Mouse (Mus musculus) hindbrain, embryonic 11.5 days (tissue): Measurements from ENCODE around the gene Dscam. TPM values are rescaled to one million over a fixed set of nuclear protein-coding genes. Genes with fewer than 3 reads are reported as not detected.

Experiments
- ATAC-seq: fragments of 200-750 bp; cut with Nextera tagmentation; 2 replicates; pipeline ENCODE4 v1.8.0; 2017; ENCODE audit warnings: mild to moderate bottlenecking, moderate TSS enrichment, moderate library complexity; ENCODE audit not compliant: low FRiP score
- DNase-seq: peaks from one replicate; pipeline ENCODE4 v3.0.0-alpha.2; 2015; ENCODE audit warnings: low spot score
- H3K27ac ChIP-seq: fragments of 300-500 bp; sonication (generic); 2 replicates; pipeline ENCODE4 v1.5.1; 2014; ENCODE audit warnings: mild to moderate bottlenecking, low read depth, low read length
- H3K27me3 ChIP-seq: fragments of 300-500 bp; sonication (generic); 2 replicates; pipeline ENCODE4 v1.6.1; 2014; ENCODE audit warnings: mild to moderate bottlenecking, low read length, moderate library complexity, mixed read lengths; ENCODE audit not compliant: control insufficient read depth, insufficient read depth
- H3K36me3 ChIP-seq: fragments of 300-500 bp; sonication (generic); 2 replicates; pipeline ENCODE4 v1.6.1; 2014; ENCODE audit warnings: mild to moderate bottlenecking, low read length, moderate library complexity, mixed read lengths; ENCODE audit not compliant: control insufficient read depth, insufficient read depth
- H3K4me1 ChIP-seq: fragments of 300-500 bp; sonication (generic); replicated peaks from 2 replicates; pipeline ENCODE4 v1.6.1; 2014; ENCODE audit warnings: low read length, mixed read lengths; ENCODE audit not compliant: control insufficient read depth, insufficient read depth
- H3K4me2 ChIP-seq: fragments of 300-500 bp; sonication (generic); replicated peaks from 2 replicates; pipeline ENCODE4 v1.6.1; 2014; ENCODE audit warnings: mild to moderate bottlenecking, low read depth, low read length
- H3K4me3 ChIP-seq: fragments of 300-500 bp; sonication (generic); 2 replicates; pipeline ENCODE4 v1.5.1; 2014; ENCODE audit warnings: low read depth, low read length
- H3K9ac ChIP-seq: fragments of 300-500 bp; sonication (generic); 2 replicates; pipeline ENCODE4 v1.6.1; 2014; ENCODE audit warnings: low read depth, low read length
- H3K9me3 ChIP-seq: fragments of 300-500 bp; sonication (generic); 2 replicates; pipeline ENCODE4 v1.6.1; 2016; ENCODE audit warnings: low read length; ENCODE audit not compliant: control insufficient read depth
- WGBS: fragments of 180-500 bp; shearing (Covaris S2); extraction: QIAGEN DNeasy Blood & Tissue Kit; methylation state at CpG from one replicate; pipeline ENCODE4 v1.1.7; 2014; 5-methylcytosine and 5-hydroxymethylcytosine counted together
- polyA plus RNA-seq: library from polyadenylated mRNA; unstranded; fragments of >200 nt; fragmentation: Nextera tagmentation; extraction: Ambion mirVana; gene quantifications from 2 replicates; pipeline ENCODE4 v1.2.1, GENCODE M21; 2014

Gene Dscam
- polyA plus RNA-seq, 1 experiment from 2014 or later, result 2.0 TPM

DNA sequence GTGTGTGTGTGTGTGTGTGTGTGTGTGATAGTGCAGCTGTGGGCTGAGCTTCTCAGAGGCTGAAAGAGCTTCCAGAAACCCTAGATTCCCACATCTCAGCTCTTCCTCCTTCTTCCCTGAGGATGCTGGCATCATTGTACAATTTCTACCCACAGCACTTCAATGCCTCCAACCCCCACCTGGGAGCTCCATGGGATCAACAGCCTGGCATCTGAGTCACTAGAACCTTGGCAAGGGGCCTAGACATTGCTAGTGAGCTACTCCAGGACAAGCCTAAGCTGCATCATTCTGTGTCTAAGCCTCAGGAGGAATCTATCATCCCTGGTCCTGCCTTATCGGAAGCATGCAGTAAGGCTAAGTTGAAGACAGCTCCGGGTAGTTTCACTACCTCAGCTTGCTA, 73.8 kb downstream of the Dscam start:
- Histone ChIP-seq H3K4me1 (no peaks in the 10 kb centered on the region), H3K36me3 (no peaks in the 10 kb centered on the region), H3K9ac (no peak overlapping the region), H3K27me3 (no peaks in the 10 kb centered on the region), H3K9me3 (no peaks in the 10 kb centered on the region), H3K27ac (no peak overlapping the region), H3K4me2 (no peak overlapping the region), H3K4me3 (no peak overlapping the region)
- DNase-seq, result no peak
- ATAC-seq, result no peak
- 96% methylated on average over 2 of the region's 2 CpGs for WGBS

DNA sequence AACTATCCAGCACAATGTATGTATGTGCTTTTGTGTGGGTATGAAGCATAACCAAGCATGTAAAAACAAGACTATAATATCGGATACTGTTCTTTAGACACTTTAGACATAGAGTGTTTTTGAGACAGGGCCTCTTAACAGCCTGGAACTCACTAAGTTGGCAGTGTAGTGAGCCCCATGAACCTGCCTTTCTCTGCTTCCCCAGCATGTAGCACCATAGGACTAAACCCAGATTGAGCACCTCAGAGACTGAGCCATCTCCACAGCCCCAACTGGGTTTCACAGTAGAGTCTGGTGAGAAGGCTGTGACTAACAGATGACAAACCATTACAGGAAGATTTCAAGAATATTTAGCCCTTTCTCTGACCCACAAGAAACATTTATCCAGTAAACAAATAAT, 75.1 kb downstream of the Dscam start:
- H3K9me3 ChIP-seq, result no peaks in the 10 kb centered on the region
- ATAC-seq, result no peak
- H3K9ac ChIP-seq, result no peak overlapping the region
- H3K36me3 ChIP-seq, result no peaks in the 10 kb centered on the region
- no peak for DNase-seq
- H3K27ac ChIP-seq, result no peak overlapping the region
- H3K4me3 ChIP-seq, result no peak overlapping the region
- no peaks in the 10 kb centered on the region for H3K27me3 ChIP-seq
- H3K4me2 ChIP-seq, result no peak overlapping the region
- no peaks in the 10 kb centered on the region for H3K4me1 ChIP-seq
- WGBS, result 93% methylated on average over 1 of the region's 1 CpGs

DNA sequence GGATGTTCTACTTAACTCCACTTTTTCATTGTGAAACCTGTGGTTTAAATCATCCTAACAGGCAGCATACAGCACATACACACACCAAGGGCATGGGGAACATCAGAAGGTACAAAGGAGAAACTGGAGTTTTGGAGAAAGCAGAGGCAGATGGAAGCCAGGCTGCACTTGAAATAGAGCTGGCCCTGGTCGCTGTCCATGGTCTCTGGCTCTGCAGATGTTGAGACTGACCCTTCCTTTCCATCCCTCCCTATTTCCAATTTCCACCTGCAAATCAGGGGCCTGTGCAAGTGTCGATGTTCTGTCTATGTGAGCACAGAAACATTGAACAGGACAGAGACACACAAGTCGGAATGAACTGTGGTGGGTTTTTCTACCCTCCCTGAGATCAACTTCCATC, 81.2 kb downstream of the Dscam start:
- Histone ChIP-seq H3K4me3 (no peak overlapping the region), H3K4me2 (no peak overlapping the region), H3K36me3 (no peaks in the 10 kb centered on the region), H3K27ac (no peak overlapping the region), H3K4me1 (no peaks in the 10 kb centered on the region), H3K27me3 (no peaks in the 10 kb centered on the region), H3K9me3 (no peaks in the 10 kb centered on the region), H3K9ac (no peak overlapping the region)
- DNase-seq (peak; percentile 11), ATAC-seq (no peak)
- 55% methylated on average over 3 of the region's 3 CpGs for whole genome bisulfite sequencing

DNA sequence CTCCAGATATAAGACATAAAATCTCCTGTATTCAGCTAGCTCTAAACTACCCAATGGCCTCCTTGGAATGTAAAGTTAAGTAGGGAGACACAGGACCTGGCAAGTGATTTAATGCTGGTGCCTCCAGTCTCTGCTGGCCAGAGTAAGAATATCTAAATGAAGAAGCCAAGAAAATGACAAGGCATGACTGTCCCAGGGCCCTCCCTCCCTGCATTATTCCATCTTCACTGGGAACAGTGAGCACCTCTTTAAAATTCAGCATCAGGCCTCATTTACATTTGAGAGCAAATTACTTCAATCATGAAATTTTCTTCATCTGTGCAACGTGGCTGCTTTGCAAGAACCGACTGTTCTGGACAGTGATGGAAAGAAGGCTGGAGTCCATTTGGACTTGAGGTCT, 86.9 kb downstream of the Dscam start:
- Histone ChIP-seq H3K27ac (no peak overlapping the region), H3K9me3 (no peaks in the 10 kb centered on the region), H3K36me3 (no peaks in the 10 kb centered on the region), H3K27me3 (no peaks in the 10 kb centered on the region), H3K9ac (no peak overlapping the region), H3K4me3 (no peak overlapping the region), H3K4me2 (no peak overlapping the region), H3K4me1 (no peaks in the 10 kb centered on the region)
- DNase-seq, result no peak
- WGBS, result 73% methylated on average over 2 of the region's 2 CpGs
- ATAC-seq, result no peak

DNA sequence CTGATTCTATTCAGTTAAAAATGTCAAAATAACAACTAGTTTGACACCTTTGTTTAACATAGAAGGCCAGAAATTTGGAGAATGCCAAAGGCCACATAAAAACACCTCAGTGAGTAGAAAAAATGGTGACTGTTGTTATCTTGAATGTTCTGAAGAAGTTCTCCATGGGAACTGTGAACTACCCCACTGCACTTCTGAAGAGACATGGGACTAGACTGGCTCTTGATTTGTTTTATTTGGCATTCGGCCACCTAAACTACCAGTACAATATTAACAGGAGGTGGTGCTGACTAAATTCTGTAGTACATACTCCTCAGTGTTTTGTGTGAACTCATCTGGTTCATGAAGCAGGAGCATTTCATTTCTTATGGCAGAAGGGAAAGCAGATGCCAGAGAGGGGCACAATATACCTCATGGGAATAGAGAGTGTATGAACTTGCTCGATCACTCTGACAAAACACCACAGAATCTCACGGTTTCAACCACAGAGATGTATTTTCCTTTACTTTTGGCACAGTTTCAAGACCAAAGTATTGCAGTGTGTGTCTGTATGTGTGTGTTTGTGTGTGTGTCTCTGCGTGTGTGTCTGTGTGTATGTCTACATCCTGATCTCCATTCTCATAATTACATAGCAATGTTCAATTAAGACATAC, 94.5 kb downstream of the Dscam start:
- no peak for ATAC-seq
- Histone ChIP-seq H3K36me3 (no peaks in the 10 kb centered on the region), H3K4me2 (no peak overlapping the region), H3K4me3 (no peak overlapping the region), H3K9ac (no peak overlapping the region), H3K27me3 (no peaks in the 10 kb centered on the region), H3K9me3 (no peaks in the 10 kb centered on the region), H3K4me1 (no peaks in the 10 kb centered on the region), H3K27ac (no peak overlapping the region)
- WGBS, result 90% methylated on average over 4 of the region's 4 CpGs
- DNase-seq, result no peak

DNA sequence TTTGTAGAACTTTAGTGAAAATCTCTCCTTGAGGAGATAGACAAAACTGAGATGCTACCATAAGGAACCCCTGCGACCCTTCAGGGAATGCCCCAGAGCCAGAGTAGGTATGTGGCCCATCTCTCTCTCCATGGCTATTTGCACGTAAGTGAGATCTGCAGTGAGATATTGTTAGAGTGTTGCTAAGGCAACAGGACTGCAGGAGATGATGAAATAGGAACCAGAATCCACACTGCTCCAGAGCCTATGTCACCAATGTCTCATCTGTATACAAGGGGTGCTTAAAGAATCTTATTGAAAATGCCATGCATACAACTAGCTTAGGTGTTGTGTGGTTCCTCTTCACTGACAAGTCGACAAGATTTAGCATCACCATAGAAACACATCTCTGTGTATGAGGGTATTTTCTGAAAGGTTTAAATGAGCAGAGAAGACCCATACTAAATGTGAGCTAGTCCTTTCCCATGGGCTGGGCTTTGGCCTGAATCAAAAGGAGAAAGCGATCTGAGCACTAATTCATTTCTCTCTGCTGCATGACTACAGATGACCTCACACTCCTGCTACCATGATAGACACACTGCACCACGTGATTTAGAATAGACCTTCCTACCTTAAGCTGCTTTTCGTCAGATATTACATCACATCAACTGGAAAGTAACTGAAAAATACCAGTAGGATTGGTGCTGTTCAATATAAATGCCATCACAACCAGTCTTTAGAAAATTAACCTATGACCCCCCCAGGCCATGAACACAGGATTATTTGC, 95.2 kb downstream of the Dscam start:
- DNase-seq (no peak), ATAC-seq (no peak)
- Histone ChIP-seq H3K27ac (no peak overlapping the region), H3K27me3 (no peaks in the 10 kb centered on the region), H3K4me3 (no peak overlapping the region), H3K36me3 (no peaks in the 10 kb centered on the region), H3K4me1 (no peaks in the 10 kb centered on the region), H3K9me3 (no peaks in the 10 kb centered on the region), H3K4me2 (no peak overlapping the region), H3K9ac (no peak overlapping the region)
- WGBS, result 74% methylated on average over 6 of the region's 6 CpGs

DNA sequence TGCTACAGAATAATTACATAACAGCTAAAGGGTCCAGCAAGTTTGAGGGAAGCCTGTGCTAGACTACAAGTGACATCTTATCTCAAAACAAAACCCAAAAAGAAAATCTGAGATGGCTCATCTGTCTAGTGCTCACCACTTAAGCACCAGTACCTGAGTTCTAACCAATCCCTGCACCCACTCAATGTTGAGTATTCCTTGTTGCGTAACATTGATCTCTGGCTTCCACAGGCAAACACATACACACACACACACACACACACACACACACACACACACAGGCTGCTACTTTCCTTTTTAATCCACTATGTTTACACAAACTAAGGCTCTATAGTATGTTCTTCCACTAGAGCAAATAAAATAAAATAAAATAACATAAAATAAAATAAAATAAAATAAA, 96.7 kb downstream of the Dscam start:
- Histone ChIP-seq H3K9me3 (no peaks in the 10 kb centered on the region), H3K27me3 (no peaks in the 10 kb centered on the region), H3K4me1 (no peaks in the 10 kb centered on the region), H3K9ac (no peak overlapping the region), H3K4me3 (no peak overlapping the region), H3K36me3 (no peaks in the 10 kb centered on the region), H3K4me2 (no peak overlapping the region), H3K27ac (no peak overlapping the region)
- DNase-seq (no peak), ATAC-seq (no peak)
- WGBS, result 96% methylated on average over 1 of the region's 1 CpGs

DNA sequence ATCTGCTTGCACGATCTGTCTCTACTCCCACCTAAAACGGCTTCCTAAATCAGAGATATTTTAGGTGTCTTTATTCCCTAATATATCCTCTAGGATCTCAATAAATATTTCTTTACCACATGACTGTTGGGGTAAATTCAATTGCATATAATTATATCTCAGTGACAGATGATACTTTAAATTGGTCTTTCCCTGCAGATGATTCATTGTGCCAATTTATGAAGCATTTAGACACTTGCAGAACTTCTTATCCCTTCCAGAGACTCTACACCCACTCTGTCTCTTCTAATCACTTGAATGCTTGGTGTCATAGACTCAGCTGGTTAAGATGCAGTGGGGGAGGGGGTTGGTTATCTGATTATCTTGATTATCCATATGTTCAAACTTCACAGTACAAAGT, 97.9 kb downstream of the Dscam start:
- no peak for ATAC-seq
- no peaks in the 10 kb centered on the region for H3K27me3 ChIP-seq
- H3K4me2 ChIP-seq, result no peak overlapping the region
- 96% methylated on average over 2 of the region's 2 CpGs for WGBS
- H3K27ac ChIP-seq, result no peak overlapping the region
- no peak overlapping the region for H3K9ac ChIP-seq
- no peaks in the 10 kb centered on the region for H3K9me3 ChIP-seq
- DNase-seq, result no peak
- H3K36me3 ChIP-seq, result no peaks in the 10 kb centered on the region
- no peak overlapping the region for H3K4me3 ChIP-seq
- no peaks in the 10 kb centered on the region for H3K4me1 ChIP-seq

DNA sequence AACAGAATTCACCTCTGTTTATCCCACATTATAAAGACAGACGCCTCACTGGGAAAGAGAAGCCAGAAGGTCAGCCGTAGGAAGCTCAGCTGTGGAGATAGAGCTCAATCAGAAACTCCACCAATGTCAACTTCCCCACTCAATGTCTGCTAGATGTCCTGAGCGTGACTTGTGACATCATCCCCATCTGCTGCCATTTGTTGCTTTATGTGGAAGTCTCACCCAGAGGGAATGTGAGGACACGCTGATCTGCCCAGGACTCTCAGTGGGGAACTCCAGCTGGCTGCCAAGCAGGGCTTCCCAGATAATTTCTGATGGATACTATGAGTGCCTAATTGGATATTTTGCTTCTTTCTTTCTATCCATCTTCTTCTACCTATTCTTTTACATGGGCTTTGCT, 103.7 kb downstream of the Dscam start:
- no peaks in the 10 kb centered on the region for H3K9me3 ChIP-seq
- ATAC-seq, result no peak
- H3K36me3 ChIP-seq, result no peaks in the 10 kb centered on the region
- H3K4me2 ChIP-seq, result no peak overlapping the region
- H3K27me3 ChIP-seq, result no peaks in the 10 kb centered on the region
- H3K4me1 ChIP-seq, result no peaks in the 10 kb centered on the region
- H3K9ac ChIP-seq, result no peak overlapping the region
- no peak for DNase-seq
- 63% methylated on average over 4 of the region's 4 CpGs for WGBS
- H3K4me3 ChIP-seq, result no peak overlapping the region
- no peak overlapping the region for H3K27ac ChIP-seq
